Mouse (Mus musculus) megakaryocyte, adult 5-6 weeks (primary cell): Measurements from ENCODE around the gene Slc7a6. TPM values are rescaled to one million over a fixed set of nuclear protein-coding genes. Genes with fewer than 3 reads are reported as not detected.
"Not testable (repeated sequence)": the region's sequence is repeated elsewhere in the genome, so short reads cannot be mapped to it uniquely, and the experiment has no call there.

Experiments used
- ATAC-seq: 2 replicates; pipeline ENCODE4 v1.8.0; 2016; ENCODE audit warnings: mild to moderate bottlenecking, inconsistent platforms; ENCODE audit not compliant: poor library complexity, severe bottlenecking
- total RNA-seq, 2 experiments: library from RNA; stranded (forward) in 1 of 2; stranded (reverse) in 1 of 2; fragments of 153-499, 151-499 nt in 1 of 2; fragments of 221-1000, 200-1000 nt in 1 of 2; gene quantifications; 2 replicates each; pipeline versions ENCODE4 v1.2.3 to v1.2.4; 2015 to 2017

The Slc7a6 gene
- total RNA-seq, 2 experiments from 2014 or later: 9.4 to 9.7 TPM

- no peak for ATAC-seq
These were observed 9.8 kb downstream of the Slc7a6 start for GRCm38 (mm10) chr8:106178428-106178827.

GRCm38 (mm10) chr8:106185628-106186270 is 17.1 kb downstream of the Slc7a6 start:
- no peak for ATAC-seq

GRCm38 (mm10) chr8:106186394-106186793 is 17.7 kb downstream of the Slc7a6 start:
- ATAC-seq: no peak

- ATAC-seq: no peak
These were observed 20.5 kb downstream of the Slc7a6 start for GRCm38 (mm10) chr8:106189162-106189561.

GRCm38 (mm10) chr8:106191639-106192038 is 23.0 kb downstream of the Slc7a6 start:
- ATAC-seq: peak; percentile 54

- peak; percentile 56 for ATAC-seq
These were observed 24.5 kb downstream of the Slc7a6 start for GRCm38 (mm10) chr8:106193162-106193561.

- ATAC-seq: no peak
These were observed 25.4 kb downstream of the Slc7a6 start for GRCm38 (mm10) chr8:106194062-106194461.

- peak; percentile 57 for ATAC-seq
These were observed 30.1 kb downstream of the Slc7a6 start for GRCm38 (mm10) chr8:106198741-106199140.

GRCm38 (mm10) chr8:106199596-106199995 is 30.9 kb downstream of the Slc7a6 start:
- ATAC-seq: not testable (repeated sequence)

GRCm38 (mm10) chr8:106210035-106210731 is 41.5 kb downstream of the Slc7a6 start:
- ATAC-seq: 0 out of 2 replicates have a peak, but pooled peaks have one; percentile 10

GRCm38 (mm10) chr8:106210821-106211345 is 42.2 kb downstream of the Slc7a6 start, which contains the start of the genes Slc7a6os and Prmt7:
Gene Slc7a6os, minus strand, starts transcription at chr8:106210935.
Gene Prmt7, plus strand, starts transcription at chr8:106210936.
- ATAC-seq: peak; percentile 99

GRCm38 (mm10) chr8:106211421-106211820 is 42.8 kb downstream of the Slc7a6 start:
- ATAC-seq: peak; percentile 2; the same call in 1 of the 2 replicates

GRCm38 (mm10) chr8:106213959-106214358 is 45.3 kb downstream of the Slc7a6 start:
- no peak for ATAC-seq

- no peak for ATAC-seq
These were observed 51.0 kb downstream of the Slc7a6 start for GRCm38 (mm10) chr8:106219620-106220019.

- peak; percentile 69; the same call in 1 of the 2 replicates for ATAC-seq
These were observed 57.9 kb downstream of the Slc7a6 start for GRCm38 (mm10) chr8:106226589-106226988.

- ATAC-seq: no peak
These were observed 62.9 kb downstream of the Slc7a6 start for GRCm38 (mm10) chr8:106231536-106231935.

GRCm38 (mm10) chr8:106232751-106233150 is 64.1 kb downstream of the Slc7a6 start:
- ATAC-seq: no peak

GRCm38 (mm10) chr8:106234567-106235261 is 66.1 kb downstream of the Slc7a6 start:
- no peak for ATAC-seq

GRCm38 (mm10) chr8:106237106-106237505 is 68.4 kb downstream of the Slc7a6 start:
- ATAC-seq: no peak
